Mouse (Mus musculus) ES-E14 (cell line): ENCODE results near the gene Wfdc16. TPM values are rescaled to one million over a fixed set of nuclear protein-coding genes. Genes with fewer than 3 reads are reported as not detected.
"Not testable (repeated sequence)": the region's sequence is repeated elsewhere in the genome, so short reads cannot be mapped to it uniquely, and the experiment has no call there.

Experiments
- DNase-seq: peaks from one replicate; pipeline ENCODE4 v3.0.0-alpha.2; 2013; ENCODE audit warnings: low read depth, low spot score
- H3K27ac ChIP-seq: 2 replicates; pipeline ENCODE4 v1.5.1; 2012; ENCODE audit warnings: low read depth, mild to moderate bottlenecking, low read length, moderate library complexity, mixed read lengths; ENCODE audit not compliant: poor library complexity, insufficient read depth, severe bottlenecking
- H3K36me3 ChIP-seq: 2 replicates; pipeline ENCODE4 v1.6.1; 2012; ENCODE audit warnings: mild to moderate bottlenecking, low read length, moderate library complexity, mixed read lengths; ENCODE audit not compliant: control insufficient read depth, poor library complexity, insufficient read depth, severe bottlenecking
- H3K4me1 ChIP-seq, 2 experiments: fragments of 150-350 bp in 1 of 2; sonication (generic) in 1 of 2; 2 replicates each; pipeline ENCODE4 v1.6.1; 2012; ENCODE audit warnings: low read length in 2 of 2, mild to moderate bottlenecking in 1 of 2, mixed read lengths in 1 of 2; ENCODE audit not compliant: control insufficient read depth in 2 of 2, insufficient read depth in 2 of 2, poor library complexity in 1 of 2
- H3K4me3 ChIP-seq, 2 experiments: fragments of 150-350 bp in 1 of 2; sonication (generic) in 1 of 2; 2 replicates each; pipeline ENCODE4 v1.5.1; 2012; ENCODE audit warnings: low read length in 2 of 2, low read depth in 1 of 2, mild to moderate bottlenecking in 1 of 2, mixed read lengths in 1 of 2; ENCODE audit not compliant: insufficient read depth in 1 of 2, poor library complexity in 1 of 2, severe bottlenecking in 1 of 2
- H3K9ac ChIP-seq: 2 replicates; pipeline ENCODE4 v1.6.1; 2012; ENCODE audit warnings: low read depth, mild to moderate bottlenecking, low read length, mixed read lengths; ENCODE audit not compliant: poor library complexity, insufficient read depth, severe bottlenecking
- H3K9me3 ChIP-seq: fragments of 150-350 bp; sonication (generic); 2 replicates; pipeline ENCODE4 v1.6.1; 2012; ENCODE audit warnings: low read depth, mild to moderate bottlenecking, low read length; ENCODE audit not compliant: control insufficient read depth, insufficient read depth
- CHD2 ChIP-seq: IDR thresholded peaks from 2 replicates; pipeline ENCODE4 v1.6.1; 2014; ENCODE audit warnings: mild to moderate bottlenecking, low read depth, low read length, inconsistent platforms
- HCFC1 ChIP-seq: IDR thresholded peaks from 2 replicates; pipeline ENCODE4 v1.6.1; 2012; ENCODE audit warnings: low read length, inconsistent platforms, borderline replicate concordance; ENCODE audit not compliant: insufficient read depth
- MAFK ChIP-seq: IDR thresholded peaks from 2 replicates; pipeline ENCODE4 v1.6.1; 2014; ENCODE audit warnings: mild to moderate bottlenecking, low read depth, low read length, inconsistent platforms; ENCODE audit not compliant: insufficient read depth
- ZC3H11A ChIP-seq: IDR thresholded peaks from 2 replicates; pipeline ENCODE4 v1.6.1; 2012; ENCODE audit warnings: low read depth, mild to moderate bottlenecking, inconsistent platforms, low read length, borderline replicate concordance
- ZNF384 ChIP-seq: IDR thresholded peaks from 2 replicates; pipeline ENCODE4 v1.6.1; 2012; ENCODE audit warnings: low read depth, low read length, inconsistent platforms
- in situ Hi-C, 2 experiments: fragments of 600-800 bp; cut with MboI; formaldehyde crosslinking; loops; one replicate each; pipeline ENCODE4 v1.15.1; 2025; ENCODE audit warnings: low sequenced_read_pairs in 2 of 2, inconsistent platforms in 1 of 2; ENCODE audit not compliant: unreplicated experiment in 2 of 2
- total RNA-seq: library from RNA; depleted of rRNA; stranded (reverse); fragments of 300-350 nt; gene quantifications from 2 replicates; pipeline ENCODE4 v1.2.3, GENCODE M21; 2012

Wfdc16 gene
- total RNA-seq, 1 experiment, result not detected

GRCm38 (mm10) chr2:164641129-164641528 lies 2.5 kb upstream of the Wfdc16 start:
- Histone ChIP-seq H3K36me3 (no peaks in the 10 kb centered on the region), H3K27ac (no peak overlapping the region), H3K9ac (no peak overlapping the region), H3K4me1 (no peaks in the 10 kb centered on the region), H3K9me3 (no peaks in the 10 kb centered on the region), H3K4me3 (no peak overlapping the region)
- DNase-seq, result no peak
- TF ChIP-seq MAFK, result peak; percentile 31; the same call in 1 of the 2 replicates
- peak; percentile 92 for TF ChIP-seq ZNF384
- no peak for TF ChIP-seq HCFC1
- TF ChIP-seq CHD2, result no peak
- TF ChIP-seq ZC3H11A, result no peak
- in situ Hi-C loops, result no loop called here

- TF ChIP-seq ZC3H11A, result no peak
- TF ChIP-seq CHD2, result no peak
- TF ChIP-seq MAFK, result no peak
- TF ChIP-seq ZNF384, result no peak
- no peak overlapping the region for H3K9ac ChIP-seq
- no peaks in the 10 kb centered on the region for H3K4me1 ChIP-seq
- no peaks in the 10 kb centered on the region for H3K9me3 ChIP-seq
- no peak for DNase-seq
- in situ Hi-C loops, result no loop called here
- no peak overlapping the region for H3K27ac ChIP-seq
- no peaks in the 10 kb centered on the region for H3K36me3 ChIP-seq
- H3K4me3 ChIP-seq, result no peak overlapping the region
Measured at GRCm38 (mm10) chr2:164635266-164635665, 3.3 kb downstream of the Wfdc16 start.

- H3K4me3 ChIP-seq, result no peak overlapping the region
- H3K27ac ChIP-seq, result no peak overlapping the region
- no peaks in the 10 kb centered on the region for H3K4me1 ChIP-seq
- no peaks in the 10 kb centered on the region for H3K36me3 ChIP-seq
- in situ Hi-C loops, result no loop called here
- H3K9me3 ChIP-seq, result no peaks in the 10 kb centered on the region
- DNase-seq, result no peak
- no peak overlapping the region for H3K9ac ChIP-seq
- TF ChIP-seq MAFK (no peak), HCFC1 (no peak), ZNF384 (no peak), CHD2 (no peak), ZC3H11A (no peak)
Measured at GRCm38 (mm10) chr2:164621775-164622174, 16.8 kb downstream of the Wfdc16 start.

- no peaks in the 10 kb centered on the region for H3K4me1 ChIP-seq
- H3K9ac ChIP-seq, result no peak overlapping the region
- DNase-seq, result no peak
- no peak overlapping the region for H3K27ac ChIP-seq
- TF ChIP-seq MAFK (no peak), HCFC1 (no peak), ZC3H11A (no peak), CHD2 (no peak), ZNF384 (no peak)
- H3K9me3 ChIP-seq, result no peaks in the 10 kb centered on the region
- in situ Hi-C loops, result no loop called here
- no peak overlapping the region for H3K4me3 ChIP-seq
- H3K36me3 ChIP-seq, result no peaks in the 10 kb centered on the region
Measured at GRCm38 (mm10) chr2:164619050-164619449, 19.5 kb downstream of the Wfdc16 start.

- Histone ChIP-seq H3K36me3 (no peaks in the 10 kb centered on the region), H3K27ac (no peak overlapping the region), H3K4me3 (no peak overlapping the region), H3K9ac (no peak overlapping the region), H3K9me3 (no peaks in the 10 kb centered on the region), H3K4me1 (no peaks in the 10 kb centered on the region)
- TF ChIP-seq HCFC1, result no peak
- TF ChIP-seq ZNF384, result no peak
- TF ChIP-seq ZC3H11A, result no peak
- no peak for TF ChIP-seq CHD2
- TF ChIP-seq MAFK, result no peak
- in situ Hi-C loops, result no loop called here
- no peak for DNase-seq
Measured at GRCm38 (mm10) chr2:164615386-164615785, 23.2 kb downstream of the Wfdc16 start.

- DNase-seq, H3K9ac ChIP-seq, H3K4me3 ChIP-seq, H3K4me1 ChIP-seq, H3K36me3 ChIP-seq, H3K9me3 ChIP-seq, H3K27ac ChIP-seq, in situ Hi-C loops: not testable (repeated sequence)
Measured at GRCm38 (mm10) chr2:164613471-164613870, 25.1 kb downstream of the Wfdc16 start, which contains the start of the genes Wfdc6b and Wfdc8. Wfdc6b (plus strand) TSS chr2:164613522. Wfdc8 (minus strand) TSS chr2:164613626.
